Mouse (Mus musculus): ENCODE measurements around the gene Mon2.
"Not testable (repeated sequence)": the region's sequence is repeated elsewhere in the genome, so short reads cannot be mapped to it uniquely, and the experiment has no call there.

The Mon2 gene

GRCm38 (mm10) chr10:123060831-123061230, 15.5 kb downstream of the Mon2 start:
- in situ Hi-C loops (cut with MseI, MboI) = no loop called here

GRCm38 (mm10) chr10:123057082-123057481, 19.2 kb downstream of the Mon2 start:
- in situ Hi-C loops (cut with MseI, MboI) = no loop called here

- in situ Hi-C loops (cut with MseI, MboI) = no loop called here
These were observed 19.8 kb downstream of the Mon2 start for GRCm38 (mm10) chr10:123056463-123056862.

GRCm38 (mm10) chr10:123055205-123056000, 20.9 kb downstream of the Mon2 start:
- in situ Hi-C loops (cut with MseI, MboI) = no loop called here

- in situ Hi-C loops (cut with MseI, MboI) = no loop called here
These were observed 22.7 kb downstream of the Mon2 start for GRCm38 (mm10) chr10:123053557-123053956.

GRCm38 (mm10) chr10:123052021-123052420, 24.3 kb downstream of the Mon2 start:
- in situ Hi-C loops (cut with MseI, MboI) = no loop called here

GRCm38 (mm10) chr10:123048730-123049129, 27.6 kb downstream of the Mon2 start:
- in situ Hi-C loops (cut with MseI, MboI) = no loop called here

GRCm38 (mm10) chr10:123039936-123040335, 36.4 kb downstream of the Mon2 start:
- in situ Hi-C loops (cut with MseI, MboI) = no loop called here

GRCm38 (mm10) chr10:123032078-123032646, 44.1 kb downstream of the Mon2 start:
- in situ Hi-C loops (cut with MseI, MboI) = no loop called here

GRCm38 (mm10) chr10:123031449-123031848, 44.9 kb downstream of the Mon2 start:
- in situ Hi-C loops (cut with MseI, MboI) = no loop called here

GRCm38 (mm10) chr10:123030589-123030988, 45.7 kb downstream of the Mon2 start:
- in situ Hi-C loops (cut with MseI, MboI) = no loop called here

GRCm38 (mm10) chr10:123028949-123029348, 47.4 kb downstream of the Mon2 start:
- in situ Hi-C loops (cut with MseI, MboI) = no loop called here

- in situ Hi-C loops (cut with MseI, MboI) = not testable (repeated sequence)
These were observed 49.6 kb downstream of the Mon2 start for GRCm38 (mm10) chr10:123026736-123027135.

- in situ Hi-C loops (cut with MseI, MboI) = loop anchor here in 1 of 2 experiments (25.0 kb wide), 1 partner anchor 451 kb away; no protein-coding TSS in a partner anchor
These were observed 62.9 kb downstream of the Mon2 start for GRCm38 (mm10) chr10:123013435-123013834.

- in situ Hi-C loops (cut with MseI, MboI) = loop anchor here in 1 of 2 experiments (25.0 kb wide), 1 partner anchor 449 kb away; no protein-coding TSS in a partner anchor
These were observed 64.9 kb downstream of the Mon2 start for GRCm38 (mm10) chr10:123011421-123011820.

- in situ Hi-C loops (cut with MseI, MboI) = loop anchor here in 1 of 2 experiments (25.0 kb wide), 1 partner anchor 443 kb away; no protein-coding TSS in a partner anchor
These were observed 70.8 kb downstream of the Mon2 start for GRCm38 (mm10) chr10:123005237-123006185.

GRCm38 (mm10) chr10:123004475-123005236, 71.6 kb downstream of the Mon2 start:
- in situ Hi-C loops (cut with MseI, MboI) = loop anchor here in 1 of 2 experiments (25.0 kb wide), 1 partner anchor 442 kb away; no protein-coding TSS in a partner anchor

GRCm38 (mm10) chr10:123001985-123002384, 74.3 kb downstream of the Mon2 start:
- in situ Hi-C loops (cut with MseI, MboI) = loop anchor here in 1 of 2 experiments (25.0 kb wide), 1 partner anchor 440 kb away; no protein-coding TSS in a partner anchor

- in situ Hi-C loops (cut with MseI, MboI) = loop anchor here in 1 of 2 experiments (25.0 kb wide), 1 partner anchor 439 kb away; no protein-coding TSS in a partner anchor
These were observed 74.9 kb downstream of the Mon2 start for GRCm38 (mm10) chr10:123001363-123001762.

- in situ Hi-C loops (cut with MseI, MboI) = no loop called here
These were observed 76.9 kb downstream of the Mon2 start for GRCm38 (mm10) chr10:122999356-122999755.

GRCm38 (mm10) chr10:122997852-122998251, 78.5 kb downstream of the Mon2 start:
- in situ Hi-C loops (cut with MseI, MboI) = no loop called here

All from mouse trophoblast stem cell (cell line).